Mouse (Mus musculus) bone marrow, adult 2 months (tissue): ENCODE results near the gene Dock6. TPM values are rescaled to one million over a fixed set of nuclear protein-coding genes. Genes with fewer than 3 reads are reported as not detected.
"Not testable (repeated sequence)": the region's sequence is repeated elsewhere in the genome, so short reads cannot be mapped to it uniquely, and the experiment has no call there.

Experiments used
- H3K27ac ChIP-seq: fragments of 200-500 bp; 2 replicates; pipeline ENCODE4 v1.5.1; 2012; ENCODE audit warnings: low read depth, mild to moderate bottlenecking, control low read depth, inconsistent platforms, low read length; ENCODE audit not compliant: control insufficient read depth, poor library complexity, insufficient read depth
- H3K4me1 ChIP-seq: fragments of 200-500 bp; 2 replicates; pipeline ENCODE4 v1.6.1; 2011; ENCODE audit warnings: low read length; ENCODE audit not compliant: control insufficient read depth, insufficient read depth
- H3K4me3 ChIP-seq: fragments of 200-500 bp; replicated peaks from 2 replicates; pipeline ENCODE3; 2011; ENCODE audit warnings: mild to moderate bottlenecking, low read depth, low read length, control low read depth; ENCODE audit not compliant: control insufficient read depth
- CTCF ChIP-seq: fragments of 200-500 bp; IDR thresholded peaks from 2 replicates; pipeline ENCODE4 v1.5.1; 2011; ENCODE audit warnings: low read length, control low read depth; ENCODE audit not compliant: control insufficient read depth, insufficient read depth
- POLR2A ChIP-seq: fragments of 200-500 bp; IDR thresholded peaks from 2 replicates; pipeline ENCODE4 v1.6.1; 2011; ENCODE audit warnings: low read depth, mild to moderate bottlenecking, control low read depth, low read length, borderline replicate concordance; ENCODE audit not compliant: control insufficient read depth
- WGBS: fragments of 180-500 bp; shearing (Covaris S2); methylation state at CpG from one replicate; pipeline ENCODE4 v1.1.7; 2018; 5-methylcytosine and 5-hydroxymethylcytosine counted together
- polyA plus RNA-seq: library from polyadenylated mRNA; stranded (reverse); fragments of >200 nt; gene quantifications from 2 replicates; pipeline ENCODE4 v1.2.4, GENCODE M21; 2011; ENCODE audit warnings: low replicate concordance; ENCODE audit not compliant: missing spikeins, insufficient read depth, insufficient read length

Gene Dock6
- 6.5 and 7.2 TPM in 2 replicates for polyA plus RNA-seq

GRCm38 (mm10) chr9:21852128-21853091, at the start of gene Dock6:
TSS of gene Dock6 (minus strand) at chr9:21852635.
- Histone ChIP-seq H3K4me1 (no peaks in the 10 kb centered on the region), H3K4me3 (peak within 1 kb of the TSS; percentile 53), H3K27ac (no peak within 1 kb of the TSS)
- WGBS = 3% methylated on average over 68 of the region's 68 CpGs
- TF ChIP-seq CTCF = no peak
- no peak for TF ChIP-seq POLR2A

GRCm38 (mm10) chr9:21901223-21901820, 48.9 kb upstream of the Dock6 start:
- H3K4me1 ChIP-seq = no peaks in the 10 kb centered on the region; the same call in 1 of the 2 replicates
- no peak overlapping the region for H3K27ac ChIP-seq
- peak overlapping the region; percentile 41 for H3K4me3 ChIP-seq
- WGBS = 12% methylated on average over 10 of the region's 10 CpGs
- TF ChIP-seq CTCF = no peak
- TF ChIP-seq POLR2A = no peak

GRCm38 (mm10) chr9:21889229-21889628, 36.8 kb upstream of the Dock6 start:
- no peaks in the 10 kb centered on the region for H3K4me1 ChIP-seq
- 49% methylated on average over 3 of the region's 3 CpGs for WGBS
- no peak overlapping the region for H3K27ac ChIP-seq
- TF ChIP-seq CTCF = peak; percentile 77
- no peak for TF ChIP-seq POLR2A
- no peak overlapping the region for H3K4me3 ChIP-seq

- Histone ChIP-seq H3K4me3 (no peak overlapping the region), H3K27ac (no peak overlapping the region), H3K4me1 (no peaks in the 10 kb centered on the region)
- 56% methylated on average over 3 of the region's 3 CpGs for WGBS
- TF ChIP-seq POLR2A = no peak
- TF ChIP-seq CTCF = no peak
These were observed 24.2 kb upstream of the Dock6 start for GRCm38 (mm10) chr9:21876601-21877000.

- Histone ChIP-seq H3K4me3 (no peak overlapping the region), H3K4me1 (no peaks in the 10 kb centered on the region), H3K27ac (no peak overlapping the region)
- WGBS = 71% methylated on average over 4 of the region's 4 CpGs
- no peak for TF ChIP-seq CTCF
- TF ChIP-seq POLR2A = no peak
These were observed 19.8 kb upstream of the Dock6 start for GRCm38 (mm10) chr9:21872204-21872603.

- Histone ChIP-seq H3K4me1 (no peaks in the 10 kb centered on the region), H3K27ac (no peak overlapping the region), H3K4me3 (no peak overlapping the region)
- 18% methylated on average over 20 of the region's 20 CpGs for WGBS
- TF ChIP-seq POLR2A (no peak), CTCF (peak; percentile 68)
These were observed 18.6 kb upstream of the Dock6 start for GRCm38 (mm10) chr9:21870879-21871524.

GRCm38 (mm10) chr9:21869290-21869689, 16.9 kb upstream of the Dock6 start:
- not testable (repeated sequence) for H3K27ac ChIP-seq, H3K4me1 ChIP-seq
- WGBS = 48% methylated on average over 7 of the region's 7 CpGs

GRCm38 (mm10) chr9:21867726-21868125, 15.3 kb upstream of the Dock6 start:
- Histone ChIP-seq H3K4me3 (no peak overlapping the region), H3K27ac (no peak overlapping the region), H3K4me1 (no peaks in the 10 kb centered on the region)
- 87% methylated on average over 3 of the region's 3 CpGs for WGBS
- TF ChIP-seq POLR2A = no peak
- TF ChIP-seq CTCF = no peak

More at GRCm38 (mm10) chr9:21869290-21869689, 16.9 kb upstream of the Dock6 start:
- H3K4me3 ChIP-seq = not testable (repeated sequence)
